In genomic region chr7:144569428-144569827, GRCm38 (mm10) we compare ENCODE assay signal across 9 mouse cellular contexts. TPM values are rescaled to one million over a fixed set of nuclear protein-coding genes. Genes with fewer than 3 reads are reported as not detected.
DNase-seq lines count a peak whose midpoint lies in the region; ATAC-seq lines count a peak whose summit lies in the region.
"Had no signal": no experiment of that assay in that cellular context is flagged by ENCODE, and none has a peak within 500 bp of the region (broad histone marks: within the 10 kb centered on the region; RNA-seq: fewer than 3 reads in every experiment).

No protein-coding gene starts in this region.

- H3K36me3 ChIP-seq in stomach, embryonic 16.5 days (ENCODE audit: control insufficient read depth, insufficient read depth, low read length) = no peaks in the 10 kb centered on the region
- H3K36me3 ChIP-seq in hindbrain, embryonic 13.5 days = no peaks in the 10 kb centered on the region
- H3K36me3 ChIP-seq: embryonic facial prominence, embryonic 13.5 days had no signal

- 39% methylated on average over 7 of the region's 7 CpGs for WGBS in stomach, embryonic 16.5 days
- WGBS in hindbrain, embryonic 13.5 days = 83% methylated on average over 7 of the region's 7 CpGs

- no peak overlapping the region for H3K4me2 ChIP-seq in stomach, embryonic 16.5 days (ENCODE audit: low read depth, low read length)
- no peak overlapping the region for H3K4me2 ChIP-seq in hindbrain, embryonic 13.5 days
- H3K4me2 ChIP-seq: embryonic facial prominence, embryonic 13.5 days had no signal

- peak overlapping the region; percentile 12; the same call in 1 of the 2 replicates for H3K9ac ChIP-seq in stomach, embryonic 16.5 days (ENCODE audit: low read length)
- no peak overlapping the region for H3K9ac ChIP-seq in hindbrain, embryonic 13.5 days
- H3K9ac ChIP-seq: embryonic facial prominence, embryonic 13.5 days had no signal

- ATAC-seq in stomach, embryonic 16.5 days (ENCODE audit: insufficient read depth, low FRiP score) = 0 out of 2 replicates have a peak, but pooled peaks have one; percentile 51
- ATAC-seq in hindbrain, embryonic 13.5 days (ENCODE audit: low FRiP score) = no peak

- H3K4me3 ChIP-seq in stomach, embryonic 16.5 days (replicated peaks; ENCODE audit: low read length) = no peak overlapping the region
- no peak overlapping the region for H3K4me3 ChIP-seq in hindbrain, embryonic 13.5 days
- H3K4me3 ChIP-seq: embryonic facial prominence, embryonic 13.5 days had no signal

- no peaks in the 10 kb centered on the region for H3K9me3 ChIP-seq in stomach, embryonic 16.5 days (replicated peaks; ENCODE audit: control insufficient read depth, low read length)
- no peaks in the 10 kb centered on the region for H3K9me3 ChIP-seq in hindbrain, embryonic 13.5 days
- H3K9me3 ChIP-seq: embryonic facial prominence, embryonic 13.5 days had no signal

- DNase-seq in adrenal gland, postnatal 14 days = peak; percentile 54
- DNase-seq in adrenal gland, adult 8-10 months = no peak
- DNase-seq in urinary bladder, postnatal 14 days (ENCODE audit: low spot score) = peak; percentile 57
- DNase-seq in urinary bladder, adult 2 months (ENCODE audit: low spot score) = no peak
- peak; percentile 87 for DNase-seq in heart, postnatal 4 days
- DNase-seq in thymus, postnatal 25 days = no peak

- 0 out of 2 replicates have a peak overlapping the region, but pooled peaks have one; percentile 27 for H3K27ac ChIP-seq in stomach, embryonic 16.5 days (ENCODE audit: low read length)
- no peak overlapping the region for H3K27ac ChIP-seq in hindbrain, embryonic 13.5 days
- H3K27ac ChIP-seq: embryonic facial prominence, embryonic 13.5 days had no signal

- no peaks in the 10 kb centered on the region for H3K27me3 ChIP-seq in stomach, embryonic 16.5 days (ENCODE audit: control insufficient read depth, insufficient read depth, low read length)
- 0 out of 2 replicates have a peak, but pooled peaks cover 13% of the 10 kb centered on the region for H3K27me3 ChIP-seq in hindbrain, embryonic 13.5 days
- H3K27me3 ChIP-seq: embryonic facial prominence, embryonic 13.5 days had no signal

- H3K4me1 ChIP-seq in stomach, embryonic 16.5 days (ENCODE audit: control insufficient read depth, insufficient read depth, low read length) = peaks cover 8% of the 10 kb centered on the region
- H3K4me1 ChIP-seq in hindbrain, embryonic 13.5 days (replicated peaks) = no peaks in the 10 kb centered on the region
- H3K4me1 ChIP-seq: embryonic facial prominence, embryonic 13.5 days had no signal

RNA-seq across cellular contexts. Expression of gene Fadd, which starts 12.8 kb away (rescaled TPM):
- 9.1 and 10.2 TPM in 2 replicates for total RNA-seq in adrenal gland, postnatal 14 days (2021)
- 10 to 100 TPM; 13.2 to 14.9 (median 13.8) TPM for total RNA-seq in adrenal gland, adult 8-10 months (2022)
- 9.3 and 9.4 TPM in 2 replicates for polyA plus RNA-seq in urinary bladder, adult 2 months (2012; rRNA removed)
- total RNA-seq in heart, postnatal 4 days (2021) = 10 to 100 TPM; 16.6 to 16.7 TPM
- 10.8 and 10.9 TPM in 2 replicates for polyA plus RNA-seq in stomach, embryonic 16.5 days (2015; fragmentation: Nextera tagmentation; extraction: Ambion mirVana)
- 5.1 and 5.4 TPM in 2 replicates for polyA plus RNA-seq in hindbrain, embryonic 13.5 days (2015; fragmentation: Nextera tagmentation; extraction: Ambion mirVana)

RNA-seq across cellular contexts. Expression of gene Ppfia1, which starts 15.9 kb away (rescaled TPM):
- total RNA-seq in adrenal gland, postnatal 14 days (2021) = 50.9 and 56.3 TPM in 2 replicates
- total RNA-seq in adrenal gland, adult 8-10 months (2022) = 10 to 100 TPM; 48.2 to 63.2 (median 54.5) TPM
- polyA plus RNA-seq in urinary bladder, adult 2 months (2012; rRNA removed) = 34.3 and 35.0 TPM in 2 replicates
- total RNA-seq in heart, postnatal 4 days (2021) = 10 to 100 TPM; 94.6 to 99.9 TPM
- 17.9 and 19.2 TPM in 2 replicates for polyA plus RNA-seq in stomach, embryonic 16.5 days (2015; fragmentation: Nextera tagmentation; extraction: Ambion mirVana)
- 26.8 and 27.6 TPM in 2 replicates for polyA plus RNA-seq in hindbrain, embryonic 13.5 days (2015; fragmentation: Nextera tagmentation; extraction: Ambion mirVana)

Comparison
In these comparisons a context has a peak if more than half of its experiments do, and no peak if none do; other contexts are left out.
1. DNase-seq: peak in adrenal gland, postnatal 14 days (single experiment), urinary bladder, postnatal 14 days (single experiment) and heart, postnatal 4 days (single experiment); none in adrenal gland, adult 8-10 months (single experiment), urinary bladder, adult 2 months (single experiment) and thymus, postnatal 25 days (single experiment).